Mouse (Mus musculus) layer of hippocampus, adult 6 months (tissue): Measurements from ENCODE around the gene Adamts9. TPM values are rescaled to one million over a fixed set of nuclear protein-coding genes. Genes with fewer than 3 reads are reported as not detected.

Experiments
- long read RNA-seq, 2 experiments: library from polyadenylated mRNA; unstranded; transcript quantifications; one replicate each; pipeline ENCODE4 v2.0.0; 2019 to 2020
- polyA plus RNA-seq: library from polyadenylated mRNA; unstranded; fragments of <200 nt; fragmentation: Nextera tagmentation; gene quantifications from 2 replicates; pipeline ENCODE4 v1.2.3, GENCODE M21; 2021

The Adamts9 gene
- 0.46 and 0.55 TPM in 2 replicates for polyA plus RNA-seq
- long read RNA-seq, experiment 1, partial matches to known transcripts = 1 of 3 reads
- long read RNA-seq, experiment 1, other reads (novel, unspliced or antisense) = 2 of 3 reads
- long read RNA-seq, experiment 2 = 0 reads

DNA sequence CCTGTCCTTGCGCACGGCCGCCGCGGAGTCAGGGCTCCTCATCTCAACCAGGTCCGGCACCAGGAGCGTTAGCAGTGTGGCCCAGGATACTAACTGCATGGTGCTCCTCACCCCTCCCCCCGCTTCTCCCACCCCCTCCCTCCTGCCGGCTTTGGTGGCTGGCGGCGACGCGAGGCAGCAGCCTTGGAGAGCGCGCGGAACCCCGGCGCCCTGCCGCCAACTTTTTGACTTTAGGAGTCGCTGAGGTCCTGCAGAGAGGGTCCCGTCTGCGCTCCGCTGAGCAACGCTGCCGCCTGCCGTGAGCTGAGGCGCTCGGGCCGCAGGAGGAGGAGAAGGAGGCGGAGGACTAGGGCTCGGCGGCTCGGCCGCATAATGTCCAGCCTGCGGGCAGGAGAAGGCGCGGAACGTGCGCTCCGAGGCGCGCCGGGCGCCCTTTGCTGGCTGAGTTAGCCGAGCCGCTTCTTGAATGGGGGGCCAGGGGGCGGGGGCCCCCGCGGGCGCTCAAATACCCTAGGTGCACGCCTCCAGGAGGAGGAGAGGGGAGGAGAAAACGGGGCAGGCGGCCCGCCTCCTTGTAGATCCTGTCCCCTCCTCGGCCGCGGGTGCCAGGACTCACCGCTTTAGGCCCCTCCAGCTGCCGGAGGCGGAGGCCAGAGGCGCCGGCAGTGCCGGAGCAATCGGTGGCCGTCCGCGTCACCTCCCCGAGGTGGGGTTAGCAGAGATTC lies at the start of gene Adamts9:
Adamts9 (minus strand) TSS at position 436 of the 725 bp plus-strand sequence.

DNA sequence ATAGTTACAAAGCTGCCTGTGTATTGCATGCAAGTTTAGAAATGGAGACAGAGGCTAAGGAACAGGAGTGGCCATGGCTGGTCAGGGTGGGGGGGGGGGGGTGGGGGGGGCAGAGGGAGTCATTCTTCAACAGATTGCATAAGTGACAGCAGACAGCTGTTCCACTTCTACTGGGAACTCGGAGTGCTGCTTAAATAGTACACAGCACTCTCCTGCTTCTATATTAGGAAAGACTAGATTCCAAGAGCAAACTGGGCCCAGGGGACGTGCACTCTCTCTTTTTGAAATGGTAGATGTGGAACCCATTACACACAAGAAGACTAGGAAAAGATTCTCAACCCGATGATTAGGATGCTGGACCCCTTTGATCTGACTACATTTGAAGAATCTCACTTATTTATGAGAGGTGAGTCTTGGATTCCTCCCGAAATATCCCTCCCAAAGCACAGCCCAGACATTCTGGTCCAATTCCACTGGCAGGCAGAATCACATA lies 74.2 kb downstream of the Adamts9 start, which contains the start of gene Gm15737:
Gm15737 (plus strand) TSS at position 269 of the 493 bp plus-strand sequence.

GRCm38 (mm10) chr6:92816311-92816751 lies 127.0 kb downstream of the Adamts9 start, which contains the start of gene A730049H05Rik:
A730049H05Rik (plus strand) TSS chr6:92816478.

Other genes with a start within 250 kb of the Adamts9 start
- 25.9 and 27.2 TPM in 2 replicates for gene Prickle2, start 237.3 kb downstream of the Adamts9 start, polyA plus RNA-seq
- gene A730049H05Rik, start 127.0 kb downstream of the Adamts9 start, polyA plus RNA-seq = 0.10 and 0.19 TPM in 2 replicates
- not detected in 2 replicates for gene Gm15737, start 74.1 kb downstream of the Adamts9 start, polyA plus RNA-seq